Mouse (Mus musculus) midbrain, embryonic 10.5 days (tissue): Measurements from ENCODE around the gene Dab1. TPM values are rescaled to one million over a fixed set of nuclear protein-coding genes. Genes with fewer than 3 reads are reported as not detected.

Source experiments
- DNase-seq: peaks from one replicate; pipeline ENCODE4 v3.0.0-alpha.2; 2017; ENCODE audit warnings: low spot score
- H3K27ac ChIP-seq: fragments of 300-500 bp; sonication (generic); replicated peaks from 2 replicates; pipeline ENCODE4 v1.5.1; 2016; ENCODE audit warnings: mild to moderate bottlenecking
- H3K27me3 ChIP-seq: fragments of 300-500 bp; sonication (generic); 2 replicates; pipeline ENCODE4 v1.6.1; 2016; ENCODE audit warnings: low read depth, mild to moderate bottlenecking; ENCODE audit not compliant: poor library complexity, severe bottlenecking
- H3K36me3 ChIP-seq: fragments of 300-500 bp; sonication (generic); 2 replicates; pipeline ENCODE4 v1.6.1; 2016; ENCODE audit warnings: mild to moderate bottlenecking, moderate library complexity
- H3K4me1 ChIP-seq: fragments of 300-500 bp; sonication (generic); 2 replicates; pipeline ENCODE4 v1.6.1; 2016
- H3K4me3 ChIP-seq: fragments of 300-500 bp; sonication (generic); 2 replicates; pipeline ENCODE4 v1.5.1; 2016; ENCODE audit warnings: mild to moderate bottlenecking, moderate library complexity
- H3K9me3 ChIP-seq: fragments of 300-500 bp; sonication (generic); replicated peaks from 2 replicates; pipeline ENCODE4 v1.6.1; 2016; ENCODE audit warnings: mild to moderate bottlenecking
- WGBS: fragments of 180-500 bp; shearing (Covaris S2); methylation state at CpG from one replicate; pipeline ENCODE4 v1.1.7; 2016; 5-methylcytosine and 5-hydroxymethylcytosine counted together
- polyA plus RNA-seq: library from polyadenylated mRNA; unstranded; fragments of >200 nt; fragmentation: Nextera tagmentation; extraction: Ambion mirVana; gene quantifications from 2 replicates; pipeline ENCODE4 v1.2.1, GENCODE M21; 2016

Gene Dab1
- polyA plus RNA-seq, 1 experiment from 2014 or later, result 27.0 TPM

GRCm38 (mm10) chr4:104511855-104512254 lies 892.7 kb downstream of the Dab1 start:
- Histone ChIP-seq H3K36me3 (no peaks in the 10 kb centered on the region), H3K27me3 (no peaks in the 10 kb centered on the region), H3K4me1 (peaks cover 37% of the 10 kb centered on the region), H3K27ac (no peak overlapping the region), H3K4me3 (no peak overlapping the region), H3K9me3 (no peaks in the 10 kb centered on the region)
- 92% methylated on average over 6 of the region's 6 CpGs for WGBS
- DNase-seq, result no peak

GRCm38 (mm10) chr4:104512513-104512912 lies 893.4 kb downstream of the Dab1 start:
- Histone ChIP-seq H3K4me3 (no peak overlapping the region), H3K27ac (no peak overlapping the region), H3K9me3 (no peaks in the 10 kb centered on the region), H3K36me3 (no peaks in the 10 kb centered on the region), H3K27me3 (no peaks in the 10 kb centered on the region), H3K4me1 (peaks cover 36% of the 10 kb centered on the region)
- 83% methylated on average over 8 of the region's 8 CpGs for WGBS
- DNase-seq, result no peak

GRCm38 (mm10) chr4:104513622-104514021 lies 894.5 kb downstream of the Dab1 start:
- DNase-seq, result no peak
- Histone ChIP-seq H3K36me3 (no peaks in the 10 kb centered on the region), H3K9me3 (no peaks in the 10 kb centered on the region), H3K4me1 (peaks cover 26% of the 10 kb centered on the region), H3K4me3 (no peak overlapping the region), H3K27me3 (no peaks in the 10 kb centered on the region), H3K27ac (no peak overlapping the region)
- 66% methylated on average over 7 of the region's 7 CpGs for WGBS

- H3K4me3 ChIP-seq, result peak overlapping the region; percentile 49
- peak overlapping the region; percentile 71 for H3K27ac ChIP-seq
- no peaks in the 10 kb centered on the region for H3K9me3 ChIP-seq
- WGBS, result 2% methylated on average over 10 of the region's 10 CpGs
- no peaks in the 10 kb centered on the region for H3K27me3 ChIP-seq
- peaks cover 17% of the 10 kb centered on the region for H3K4me1 ChIP-seq
- peak; percentile 68 for DNase-seq
- H3K36me3 ChIP-seq, result no peaks in the 10 kb centered on the region
Observed at GRCm38 (mm10) chr4:104514568-104515000, 895.4 kb downstream of the Dab1 start.

- 81% methylated on average over 5 of the region's 5 CpGs for WGBS
- Histone ChIP-seq H3K27me3 (no peaks in the 10 kb centered on the region), H3K4me3 (no peak overlapping the region), H3K9me3 (no peaks in the 10 kb centered on the region), H3K27ac (no peak overlapping the region), H3K4me1 (peaks cover 16% of the 10 kb centered on the region), H3K36me3 (no peaks in the 10 kb centered on the region)
- DNase-seq, result no peak
Observed at GRCm38 (mm10) chr4:104515681-104516080, 896.5 kb downstream of the Dab1 start.

GRCm38 (mm10) chr4:104522324-104522723 lies 903.2 kb downstream of the Dab1 start:
- Histone ChIP-seq H3K4me1 (peaks cover 9% of the 10 kb centered on the region), H3K27me3 (no peaks in the 10 kb centered on the region), H3K9me3 (no peaks in the 10 kb centered on the region), H3K27ac (no peak overlapping the region), H3K4me3 (no peak overlapping the region), H3K36me3 (no peaks in the 10 kb centered on the region)
- DNase-seq, result no peak
- WGBS, result 80% methylated on average over 8 of the region's 8 CpGs

- H3K27me3 ChIP-seq, result no peaks in the 10 kb centered on the region
- no peak overlapping the region for H3K27ac ChIP-seq
- H3K4me3 ChIP-seq, result no peak overlapping the region
- H3K36me3 ChIP-seq, result no peaks in the 10 kb centered on the region
- DNase-seq, result no peak
- no peaks in the 10 kb centered on the region for H3K9me3 ChIP-seq
- peaks cover 9% of the 10 kb centered on the region for H3K4me1 ChIP-seq
- whole genome bisulfite sequencing, result 89% methylated on average over 7 of the region's 7 CpGs
Observed at GRCm38 (mm10) chr4:104523776-104524175, 904.6 kb downstream of the Dab1 start.

GRCm38 (mm10) chr4:104529905-104530646 lies 910.9 kb downstream of the Dab1 start:
- Histone ChIP-seq H3K9me3 (no peaks in the 10 kb centered on the region), H3K4me3 (no peak overlapping the region), H3K27me3 (no peaks in the 10 kb centered on the region), H3K4me1 (no peaks in the 10 kb centered on the region), H3K27ac (no peak overlapping the region), H3K36me3 (no peaks in the 10 kb centered on the region)
- 89% methylated on average over 4 of the region's 4 CpGs for WGBS
- DNase-seq, result no peak

GRCm38 (mm10) chr4:104532846-104533245 lies 913.7 kb downstream of the Dab1 start:
- Histone ChIP-seq H3K9me3 (no peaks in the 10 kb centered on the region), H3K36me3 (no peaks in the 10 kb centered on the region)
- 94% methylated on average over 4 of the region's 4 CpGs for WGBS

GRCm38 (mm10) chr4:104538420-104538819 lies 919.3 kb downstream of the Dab1 start:
- no peak overlapping the region for H3K4me3 ChIP-seq
- H3K27me3 ChIP-seq, result no peaks in the 10 kb centered on the region
- no peak for DNase-seq
- no peaks in the 10 kb centered on the region for H3K4me1 ChIP-seq
- no peaks in the 10 kb centered on the region for H3K36me3 ChIP-seq
- WGBS, result 93% methylated on average over 3 of the region's 3 CpGs
- H3K27ac ChIP-seq, result no peak overlapping the region
- H3K9me3 ChIP-seq, result no peaks in the 10 kb centered on the region

More at GRCm38 (mm10) chr4:104532846-104533245, 913.7 kb downstream of the Dab1 start:
- Histone ChIP-seq H3K4me1 (no peaks in the 10 kb centered on the region), H3K4me3 (no peak overlapping the region), H3K27ac (no peak overlapping the region), H3K27me3 (no peaks in the 10 kb centered on the region)
- no peak for DNase-seq

- H3K9me3 ChIP-seq, result no peaks in the 10 kb centered on the region
- H3K27me3 ChIP-seq, result no peaks in the 10 kb centered on the region
- no peaks in the 10 kb centered on the region for H3K4me1 ChIP-seq
- WGBS, result 75% methylated on average over 2 of the region's 2 CpGs
- no peak overlapping the region for H3K27ac ChIP-seq
- no peak for DNase-seq
- H3K4me3 ChIP-seq, result no peak overlapping the region
- no peaks in the 10 kb centered on the region for H3K36me3 ChIP-seq
Observed at GRCm38 (mm10) chr4:104539047-104539446, 919.9 kb downstream of the Dab1 start.

GRCm38 (mm10) chr4:104547091-104547490 lies 927.9 kb downstream of the Dab1 start:
- Histone ChIP-seq H3K9me3 (no peaks in the 10 kb centered on the region), H3K4me3 (no peak overlapping the region), H3K27me3 (no peaks in the 10 kb centered on the region), H3K27ac (no peak overlapping the region), H3K4me1 (peaks cover 7% of the 10 kb centered on the region; the same call in 1 of the 2 replicates), H3K36me3 (no peaks in the 10 kb centered on the region)
- DNase-seq, result no peak
- 88% methylated on average over 5 of the region's 5 CpGs for WGBS

GRCm38 (mm10) chr4:104548287-104548686 lies 929.1 kb downstream of the Dab1 start:
- H3K27ac ChIP-seq, result no peak overlapping the region
- H3K36me3 ChIP-seq, result no peaks in the 10 kb centered on the region
- H3K4me1 ChIP-seq, result peaks cover 8% of the 10 kb centered on the region
- no peak overlapping the region for H3K4me3 ChIP-seq
- WGBS, result 95% methylated on average over 1 of the region's 1 CpGs
- H3K27me3 ChIP-seq, result no peaks in the 10 kb centered on the region
- no peaks in the 10 kb centered on the region for H3K9me3 ChIP-seq
- no peak for DNase-seq
